Mouse (Mus musculus): ENCODE results near the gene Nradd.

Nradd gene

GRCm38 (mm10) chr9:110651931-110652722 lies 27.9 kb upstream of the Nradd start:
- DNase-seq: peak; percentile 63

- DNase-seq: no peak
Observed at GRCm38 (mm10) chr9:110649775-110650174, 25.5 kb upstream of the Nradd start.

GRCm38 (mm10) chr9:110645219-110645618 lies 21.0 kb upstream of the Nradd start:
- no peak for DNase-seq

- no peak for DNase-seq
Observed at GRCm38 (mm10) chr9:110644295-110644694, 20.0 kb upstream of the Nradd start.

GRCm38 (mm10) chr9:110643787-110644186 lies 19.5 kb upstream of the Nradd start:
- DNase-seq: peak; percentile 80

- peak; percentile 57 for DNase-seq
Observed at GRCm38 (mm10) chr9:110642812-110643524, 18.7 kb upstream of the Nradd start.

- DNase-seq: no peak
Observed at GRCm38 (mm10) chr9:110641006-110641405, 16.8 kb upstream of the Nradd start.

- no peak for DNase-seq
Observed at GRCm38 (mm10) chr9:110638611-110639021, 14.4 kb upstream of the Nradd start.

- DNase-seq: peak; percentile 75
Observed at GRCm38 (mm10) chr9:110635225-110635624, 11.0 kb upstream of the Nradd start.

- peak; percentile 2 for DNase-seq
Observed at GRCm38 (mm10) chr9:110633882-110634281, 9.6 kb upstream of the Nradd start.

- peak; percentile 2 for DNase-seq
Observed at GRCm38 (mm10) chr9:110632671-110633070, 8.4 kb upstream of the Nradd start.

GRCm38 (mm10) chr9:110631651-110632275 lies 7.5 kb upstream of the Nradd start:
- DNase-seq: peak; percentile 5

- DNase-seq: peak; percentile 28
Observed at GRCm38 (mm10) chr9:110631191-110631590, 6.9 kb upstream of the Nradd start.

- peak; percentile 82 for DNase-seq
Observed at GRCm38 (mm10) chr9:110630171-110630570, 5.9 kb upstream of the Nradd start.

- no peak for DNase-seq
Observed at GRCm38 (mm10) chr9:110625350-110625908, 1.2 kb upstream of the Nradd start.

- DNase-seq: no peak
Observed at GRCm38 (mm10) chr9:110623416-110624195, 646 bp downstream of the Nradd start.

GRCm38 (mm10) chr9:110622621-110623219 lies 1.5 kb downstream of the Nradd start:
- no peak for DNase-seq

- DNase-seq: no peak
Observed at GRCm38 (mm10) chr9:110620685-110621084, 3.6 kb downstream of the Nradd start.

GRCm38 (mm10) chr9:110620180-110620579 lies 4.1 kb downstream of the Nradd start:
- DNase-seq: no peak

- DNase-seq: no peak
Observed at GRCm38 (mm10) chr9:110617081-110617480, 7.2 kb downstream of the Nradd start.

- no peak for DNase-seq
Observed at GRCm38 (mm10) chr9:110611471-110611870, 12.8 kb downstream of the Nradd start.

- no peak for DNase-seq
Observed at GRCm38 (mm10) chr9:110583521-110583920, 40.7 kb downstream of the Nradd start.

Data from kidney, adult 11 months (tissue).